Mouse (Mus musculus) G1E (cell line): ENCODE results near the gene Yipf3.

Source experiments
- CTCF ChIP-seq: IDR thresholded peaks from 2 replicates; pipeline ENCODE4 v1.5.1; 2012; ENCODE audit warnings: low read depth, low read length, inconsistent platforms, mixed read lengths
- GATA1 ChIP-seq: IDR thresholded peaks from 2 replicates; pipeline ENCODE4 v1.6.1; 2012; ENCODE audit warnings: borderline replicate concordance, low read length, inconsistent platforms, mixed read lengths
- GATA2 ChIP-seq: IDR thresholded peaks from 2 replicates; pipeline ENCODE4 v1.6.1; 2012; ENCODE audit warnings: low read depth, low read length, inconsistent platforms, borderline replicate concordance

DNA sequence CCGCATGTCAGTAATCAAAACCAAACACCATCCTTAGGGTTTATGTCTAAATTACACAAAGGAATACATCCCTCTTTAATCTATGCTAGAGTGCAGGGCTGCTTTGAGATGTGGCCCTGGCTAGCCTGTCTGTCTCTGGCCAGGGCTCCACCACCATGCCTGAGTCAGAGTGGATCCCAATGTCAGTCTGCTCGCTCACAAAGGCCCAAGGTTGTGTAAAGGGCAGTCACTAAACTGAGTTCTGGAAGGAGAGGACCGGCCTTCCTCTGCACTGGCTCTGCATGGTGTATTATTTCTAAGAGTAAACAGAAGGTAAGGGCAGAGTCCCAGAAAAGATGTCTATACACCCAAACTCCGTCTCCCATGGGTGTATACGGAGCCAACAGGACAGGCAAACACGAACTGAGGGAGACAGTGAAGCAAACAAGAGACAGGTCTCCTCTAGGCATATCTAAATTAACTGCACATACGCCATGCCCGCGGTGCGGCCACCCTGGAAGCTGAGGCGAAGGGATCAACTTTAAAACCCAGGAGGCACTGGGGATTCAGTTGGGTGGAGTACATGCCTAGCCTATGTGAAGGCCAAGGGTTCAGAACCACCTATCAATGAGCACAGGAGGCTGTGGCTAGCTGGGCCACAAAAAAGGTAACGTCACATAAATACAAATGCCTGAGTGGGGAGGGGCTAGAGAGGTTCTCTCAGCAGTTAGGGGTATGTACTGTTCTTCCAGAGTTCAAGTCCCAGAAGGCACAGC, 30.3 kb downstream of the Yipf3 start:
- TF ChIP-seq CTCF (no peak), GATA2 (no peak), GATA1 (no peak)
